Mouse (Mus musculus): ENCODE measurements around the gene Map2k2.
A peak's percentile ranks its signal among the peaks of the same experiment; 100 is the strongest.

Gene Map2k2

GRCm38 (mm10) chr10:81106113-81106721 lies 502 bp downstream of the Map2k2 start:
- peak; percentile 74 for DNase-seq (ENCODE audit: low read depth, low spot score)

- DNase-seq (ENCODE audit: low read depth, low spot score): no peak
Measured at GRCm38 (mm10) chr10:81112946-81113345, 7.2 kb downstream of the Map2k2 start.

GRCm38 (mm10) chr10:81119625-81120024 lies 13.9 kb downstream of the Map2k2 start:
- DNase-seq (ENCODE audit: low read depth, low spot score): no peak

GRCm38 (mm10) chr10:81120650-81121049 lies 14.9 kb downstream of the Map2k2 start:
- DNase-seq (ENCODE audit: low read depth, low spot score): no peak

- no peak for DNase-seq (ENCODE audit: low read depth, low spot score)
Measured at GRCm38 (mm10) chr10:81122889-81123288, 17.2 kb downstream of the Map2k2 start.

GRCm38 (mm10) chr10:81123500-81123899 lies 17.8 kb downstream of the Map2k2 start:
- DNase-seq (ENCODE audit: low read depth, low spot score): no peak

GRCm38 (mm10) chr10:81134181-81134587 lies 28.5 kb downstream of the Map2k2 start:
- no peak for DNase-seq (ENCODE audit: low read depth, low spot score)

- no peak for DNase-seq (ENCODE audit: low read depth, low spot score)
Measured at GRCm38 (mm10) chr10:81134966-81135681, 29.4 kb downstream of the Map2k2 start, which contains the start of gene Zbtb7a. Zbtb7a (plus strand) TSS chr10:81135220.

- peak; percentile 50 for DNase-seq (ENCODE audit: low read depth, low spot score)
Measured at GRCm38 (mm10) chr10:81135831-81136705, 30.4 kb downstream of the Map2k2 start.

- no peak for DNase-seq (ENCODE audit: low read depth, low spot score)
Measured at GRCm38 (mm10) chr10:81136706-81137231, 31.1 kb downstream of the Map2k2 start.

- peak; percentile 97 for DNase-seq (ENCODE audit: low read depth, low spot score)
Measured at GRCm38 (mm10) chr10:81137252-81138130, 31.8 kb downstream of the Map2k2 start.

- DNase-seq (ENCODE audit: low read depth, low spot score): no peak
Measured at GRCm38 (mm10) chr10:81138131-81138782, 32.5 kb downstream of the Map2k2 start.

- DNase-seq (ENCODE audit: low read depth, low spot score): no peak
Measured at GRCm38 (mm10) chr10:81138821-81139528, 33.3 kb downstream of the Map2k2 start.

- no peak for DNase-seq (ENCODE audit: low read depth, low spot score)
Measured at GRCm38 (mm10) chr10:81139529-81139846, 33.8 kb downstream of the Map2k2 start.

GRCm38 (mm10) chr10:81140005-81140404 lies 34.3 kb downstream of the Map2k2 start:
- DNase-seq (ENCODE audit: low read depth, low spot score): no peak

- no peak for DNase-seq (ENCODE audit: low read depth, low spot score)
Measured at GRCm38 (mm10) chr10:81140717-81141454, 35.2 kb downstream of the Map2k2 start.

- no peak for DNase-seq (ENCODE audit: low read depth, low spot score)
Measured at GRCm38 (mm10) chr10:81141455-81142210, 35.9 kb downstream of the Map2k2 start.

- no peak for DNase-seq (ENCODE audit: low read depth, low spot score)
Measured at GRCm38 (mm10) chr10:81142551-81142981, 36.9 kb downstream of the Map2k2 start.

Measured in embryo, embryonic 11.5 days (tissue).